8 mouse cellular contexts compared by ENCODE assay signal in the genomic region with DNA sequence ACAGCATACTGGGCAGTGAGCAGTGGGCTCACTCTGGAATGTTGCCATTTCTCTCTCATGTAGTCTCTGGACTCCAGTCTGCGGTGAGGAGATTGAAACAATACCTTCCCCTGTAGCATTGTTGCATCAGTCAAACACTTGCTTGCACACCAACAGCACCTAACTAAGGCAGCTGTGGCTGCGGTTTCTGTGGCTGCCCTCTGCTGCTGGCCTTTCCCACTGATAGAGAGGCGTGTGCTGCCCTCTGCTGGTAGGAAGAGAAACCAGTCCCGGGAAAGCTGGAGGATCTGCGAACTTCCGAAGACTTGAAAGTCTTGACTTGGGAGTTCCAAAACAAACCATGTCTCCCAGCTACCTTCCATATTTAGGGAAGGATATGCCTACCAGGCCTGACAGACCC.
DNase-seq lines count a peak whose midpoint lies in the region; ATAC-seq lines count a peak whose summit lies in the region.

No protein-coding gene starts in this region.

- H3K4me3 ChIP-seq in intestine, embryonic 14.5 days (ENCODE audit: low read depth, low read length): no peak overlapping the region
- H3K4me3 ChIP-seq in midbrain, embryonic 11.5 days (ENCODE audit: low read depth, low read length): no peak overlapping the region

- no peak overlapping the region for H3K4me2 ChIP-seq in intestine, embryonic 14.5 days (ENCODE audit: low read length)
- no peak overlapping the region for H3K4me2 ChIP-seq in midbrain, embryonic 11.5 days

- no peak overlapping the region for H3K9ac ChIP-seq in intestine, embryonic 14.5 days (ENCODE audit: low read length)
- H3K9ac ChIP-seq in midbrain, embryonic 11.5 days (ENCODE audit: low read length): no peak overlapping the region

- no peaks in the 10 kb centered on the region for H3K36me3 ChIP-seq in intestine, embryonic 14.5 days (ENCODE audit: control insufficient read depth, insufficient read depth, low read length)
- H3K36me3 ChIP-seq in midbrain, embryonic 11.5 days (ENCODE audit: control insufficient read depth, insufficient read depth, low read length): no peaks in the 10 kb centered on the region

- no peaks in the 10 kb centered on the region for H3K9me3 ChIP-seq in intestine, embryonic 14.5 days (ENCODE audit: control insufficient read depth, low read length)
- no peaks in the 10 kb centered on the region for H3K9me3 ChIP-seq in midbrain, embryonic 11.5 days (ENCODE audit: control insufficient read depth, low read length)

- peaks cover 10% of the 10 kb centered on the region; the same call in 1 of the 2 replicates for H3K27me3 ChIP-seq in intestine, embryonic 14.5 days (replicated peaks; ENCODE audit: control insufficient read depth, insufficient read depth, low read length)
- no peaks in the 10 kb centered on the region for H3K27me3 ChIP-seq in midbrain, embryonic 11.5 days (ENCODE audit: control insufficient read depth, insufficient read depth, low read length)

- no peaks in the 10 kb centered on the region for H3K4me1 ChIP-seq in intestine, embryonic 14.5 days (replicated peaks; ENCODE audit: control insufficient read depth, insufficient read depth, low read length)
- H3K4me1 ChIP-seq in midbrain, embryonic 11.5 days (ENCODE audit: control insufficient read depth, insufficient read depth, low read length): no peaks in the 10 kb centered on the region

- intact Hi-C loops in left cerebral cortex, postnatal 10 days (cut with DNase I): loop anchor here (5.0 to 10.0 kb wide), 2 partner anchors 104 to 372 kb away; no protein-coding TSS in a partner anchor

- DNase-seq in adipocyte (ENCODE audit: low spot score): peak; percentile 86
- peak; percentile 58 to 75 for DNase-seq in cerebellum, postnatal 25 days
- DNase-seq in gastrocnemius, adult 18-20 months (ENCODE audit: low spot score): peak; percentile 84
- DNase-seq in intestine, embryonic 14.5 days (ENCODE audit: low spot score): peak; percentile 84
- peak; percentile 61 to 79 for DNase-seq in left cerebral cortex, postnatal 10 days (ENCODE audit: extremely low spot score in 1 of 2, low spot score in 2 of 2)
- DNase-seq in midbrain, embryonic 11.5 days (ENCODE audit: low spot score, missing footprints): peak; percentile 94
- peak; percentile 22 to 23 for DNase-seq in right cerebral cortex, postnatal 36 days (ENCODE audit: low spot score in 2 of 2)
- peak; percentile 60 for DNase-seq in yolk sac, embryonic 10.5 days (ENCODE audit: low spot score)

- WGBS in intestine, embryonic 14.5 days: 5% methylated on average over 6 of the region's 6 CpGs
- WGBS in midbrain, embryonic 11.5 days: 3% methylated on average over 6 of the region's 6 CpGs

- no peak overlapping the region for H3K27ac ChIP-seq in intestine, embryonic 14.5 days (ENCODE audit: low read depth)
- no peak overlapping the region for H3K27ac ChIP-seq in midbrain, embryonic 11.5 days (ENCODE audit: low read depth, low read length)

- ATAC-seq in intestine, embryonic 14.5 days (replicated peaks; ENCODE audit: low FRiP score, low TSS enrichment, low read depth): 0 out of 2 replicates have a peak, but pooled peaks have one; percentile 56
- ATAC-seq in midbrain, embryonic 11.5 days (ENCODE audit: low FRiP score): peak; percentile 40

Comparison
In these comparisons a context has a peak if more than half of its experiments do, and no peak if none do; other contexts are left out.
1. DNase-seq: peak in every context shown above with its lines; median percentile 94 in midbrain, embryonic 11.5 days; 86 in adipocyte; 84 in gastrocnemius, adult 18-20 months; 84 in intestine, embryonic 14.5 days; 70 in left cerebral cortex, postnatal 10 days; 66 in cerebellum, postnatal 25 days; 60 in yolk sac, embryonic 10.5 days; 22 in right cerebral cortex, postnatal 36 days.